10 mouse cellular contexts compared by ENCODE assay signal in genomic region chr12:84862136-84862910, GRCm38 (mm10). TPM values are rescaled to one million over a fixed set of nuclear protein-coding genes. Genes with fewer than 3 reads are reported as not detected.
A peak's percentile ranks its signal among the peaks of the same experiment; 100 is the strongest.
DNase-seq lines count a peak whose midpoint lies in the region; ATAC-seq and TF ChIP-seq lines count a peak whose summit lies in the region.
"Had no signal": no experiment of that assay in that cellular context is flagged by ENCODE, and none has a peak within 500 bp of the region (broad histone marks: within the 10 kb centered on the region; RNA-seq: fewer than 3 reads in every experiment).

No protein-coding gene starts in this region.

- H3K36me3 ChIP-seq in limb, embryonic 13.5 days, result no peaks in the 10 kb centered on the region
- H3K36me3 ChIP-seq in hindbrain, embryonic 13.5 days, result no peaks in the 10 kb centered on the region

- no peaks in the 10 kb centered on the region for H3K9me3 ChIP-seq in limb, embryonic 13.5 days
- H3K9me3 ChIP-seq in hindbrain, embryonic 13.5 days, result no peaks in the 10 kb centered on the region

- ATAC-seq in limb, embryonic 13.5 days (ENCODE audit: low FRiP score, low read depth), result peak; percentile 61
- no peak for ATAC-seq in megakaryocyte progenitor cell, adult 5-6 weeks (replicated peaks; ENCODE audit: poor library complexity)
- no peak for ATAC-seq in hindbrain, embryonic 13.5 days (ENCODE audit: low FRiP score)
- ATAC-seq: forebrain, embryonic 14.5 days had no signal

- H3K4me3 ChIP-seq in left cerebral cortex, adult 2 months, result no peak overlapping the region
- H3K4me3 ChIP-seq in gastrocnemius, adult 2 months, result no peak overlapping the region
- H3K4me3 ChIP-seq in limb, embryonic 13.5 days, result no peak overlapping the region
- no peak overlapping the region for H3K4me3 ChIP-seq in hindbrain, embryonic 13.5 days

- no peak overlapping the region for H3K27ac ChIP-seq in left cerebral cortex, adult 2 months
- no peak overlapping the region for H3K27ac ChIP-seq in gastrocnemius, adult 2 months
- H3K27ac ChIP-seq in limb, embryonic 13.5 days, result peak overlapping the region; percentile 76; the same call in 1 of the 2 replicates
- no peak overlapping the region for H3K27ac ChIP-seq in hindbrain, embryonic 13.5 days

- TF ChIP-seq CTCF in left cerebral cortex, adult 2 months (IDR thresholded peaks at IDR 0.05), result no peak
- TF ChIP-seq CTCF in gastrocnemius, adult 2 months (IDR thresholded peaks at IDR 0.05), result no peak

- WGBS in limb, embryonic 13.5 days, result 54% methylated on average over 14 of the region's 14 CpGs
- 90% methylated on average over 14 of the region's 14 CpGs for WGBS in hindbrain, embryonic 13.5 days

- H3K27me3 ChIP-seq in limb, embryonic 13.5 days, result peaks cover 5% of the 10 kb centered on the region; the same call in 1 of the 2 replicates
- H3K27me3 ChIP-seq in hindbrain, embryonic 13.5 days, result no peaks in the 10 kb centered on the region

- no peak overlapping the region for H3K9ac ChIP-seq in limb, embryonic 13.5 days
- H3K9ac ChIP-seq in hindbrain, embryonic 13.5 days, result no peak overlapping the region

- no peak overlapping the region for H3K4me2 ChIP-seq in limb, embryonic 13.5 days (replicated peaks)
- no peak overlapping the region for H3K4me2 ChIP-seq in hindbrain, embryonic 13.5 days

- peak; percentile 32 for DNase-seq in left cerebral cortex, postnatal 4 days
- no peak for DNase-seq in left cerebral cortex, adult 2 months (ENCODE audit: extremely low spot score in 1 of 2, low spot score in 2 of 2)
- DNase-seq in cerebellum, adult 11 months, result peak; percentile 53
- peak; percentile 82 for DNase-seq in gastrocnemius, adult 2 months
- DNase-seq in kidney, postnatal 14 days, result no peak
- DNase-seq: kidney, postnatal 4 days had no signal

- intact Hi-C loops in left cerebral cortex, postnatal 4 days (cut with DNase I), result no loop called here
- intact Hi-C loops in left cerebral cortex, adult 2 months (cut with DNase I), result no loop called here
- intact Hi-C loops in gastrocnemius, adult 2 months (cut with DNase I), result no loop called here

- H3K4me1 ChIP-seq in limb, embryonic 13.5 days, result peaks cover 48% of the 10 kb centered on the region
- H3K4me1 ChIP-seq in hindbrain, embryonic 13.5 days (replicated peaks), result 0 out of 2 replicates have a peak, but pooled peaks cover 4% of the 10 kb centered on the region

RNA-seq across cellular contexts. Expression of gene Ltbp2, which starts 14.0 kb away (rescaled TPM):
- under 1 TPM; 0.42 to 0.54 TPM for total RNA-seq in left cerebral cortex, postnatal 4 days (2021)
- under 1 TPM; 0.45 to 0.94 TPM for total RNA-seq in left cerebral cortex, adult 2 months (2021)
- 1 to 10 TPM in 1 of 2 experiments, under 1 TPM in 1; 0.78 to 1.6 TPM for total RNA-seq in gastrocnemius, adult 2 months (2021)
- polyA plus RNA-seq in limb, embryonic 13.5 days (2015; fragmentation: Nextera tagmentation; extraction: Ambion mirVana), result 1.0 and 2.7 TPM in 2 replicates
- not detected in 2 replicates for total RNA-seq in megakaryocyte progenitor cell, adult 5-6 weeks (2015)
- total RNA-seq in megakaryocyte progenitor cell, adult 5-6 weeks (2017), result 1.2 TPM in 1 of 2 replicates, not detected in the other
- polyA plus RNA-seq in hindbrain, embryonic 13.5 days (2015; fragmentation: Nextera tagmentation; extraction: Ambion mirVana), result 0.14 and 0.31 TPM in 2 replicates
- polyA plus RNA-seq: forebrain, embryonic 14.5 days had no signal

Comparison
In these comparisons a context has a peak if more than half of its experiments do, and no peak if none do; other contexts are left out.
1. DNase-seq: peak in left cerebral cortex, postnatal 4 days (single experiment), cerebellum, adult 11 months (single experiment) and gastrocnemius, adult 2 months (single experiment); none in left cerebral cortex, adult 2 months (0 of 2) and kidney, postnatal 14 days (single experiment).